Mouse (Mus musculus) kidney, postnatal 4 days (tissue): ENCODE results near the gene Ilf3.

Experiments used
- DNase-seq, 2 experiments: peaks; one replicate each; pipeline ENCODE4 v3.0.0; 2021; ENCODE audit warnings: mixed read lengths in 2 of 2

The Ilf3 gene

DNA sequence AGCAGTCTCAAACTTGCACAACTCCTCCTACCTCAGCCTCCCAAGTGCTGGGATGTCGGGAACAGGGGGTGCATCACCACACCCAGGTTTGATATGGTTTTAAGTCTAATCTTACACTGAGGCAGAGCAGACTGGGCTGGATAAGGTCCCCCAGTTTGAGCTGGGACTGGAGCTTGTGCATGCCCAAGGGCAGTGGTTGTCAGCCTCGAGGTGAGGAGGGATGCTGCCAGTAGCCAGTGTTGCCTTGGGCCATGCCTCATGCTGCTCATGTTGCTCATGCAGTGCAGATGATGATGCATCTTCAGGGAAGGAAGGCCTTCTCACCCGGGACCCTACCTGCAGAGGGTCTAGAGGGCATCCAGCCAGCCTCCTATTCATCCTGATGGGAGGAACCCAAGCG lies 37.9 kb downstream of the Ilf3 start:
- no peak for DNase-seq

DNA sequence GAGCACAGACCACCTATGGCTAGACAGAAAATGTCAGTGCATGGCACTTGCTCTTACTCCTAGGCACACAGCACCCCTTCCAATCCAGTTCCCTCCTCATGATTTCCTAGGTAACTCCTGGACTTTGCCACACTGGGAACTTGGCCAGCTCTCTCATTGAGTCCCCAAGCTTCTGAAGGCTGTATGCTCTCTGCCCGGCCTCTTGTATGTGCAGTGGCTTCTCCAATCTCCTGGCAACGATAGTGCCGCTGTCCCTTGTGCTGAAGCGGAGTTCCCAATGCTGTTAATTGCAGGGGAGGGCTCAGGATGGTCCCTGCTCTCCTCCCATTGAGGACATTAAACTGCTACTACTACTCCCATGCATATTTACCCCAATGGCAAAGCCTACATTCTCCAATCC lies 40.3 kb downstream of the Ilf3 start:
- peak; percentile 81 to 83 for DNase-seq

DNA sequence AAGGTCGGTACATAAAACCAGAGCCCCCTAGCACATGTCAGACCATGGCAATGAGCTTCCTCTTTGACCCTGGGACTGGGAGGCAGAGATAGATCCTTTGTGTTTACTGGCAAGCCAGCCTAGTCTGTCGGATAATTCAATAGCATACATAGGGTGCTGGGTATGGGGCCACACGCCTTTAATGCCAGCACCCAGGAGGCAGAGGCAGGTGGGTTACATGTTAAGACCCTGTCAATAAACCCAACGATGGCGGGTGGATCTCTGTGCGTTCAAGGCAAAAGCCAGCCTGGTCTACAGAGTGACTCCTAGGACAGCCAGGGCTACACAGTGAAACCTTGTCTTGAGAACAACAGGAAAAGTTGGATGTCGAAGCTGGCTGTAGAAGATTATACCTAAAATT lies 41.0 kb downstream of the Ilf3 start:
- DNase-seq, result no peak

DNA sequence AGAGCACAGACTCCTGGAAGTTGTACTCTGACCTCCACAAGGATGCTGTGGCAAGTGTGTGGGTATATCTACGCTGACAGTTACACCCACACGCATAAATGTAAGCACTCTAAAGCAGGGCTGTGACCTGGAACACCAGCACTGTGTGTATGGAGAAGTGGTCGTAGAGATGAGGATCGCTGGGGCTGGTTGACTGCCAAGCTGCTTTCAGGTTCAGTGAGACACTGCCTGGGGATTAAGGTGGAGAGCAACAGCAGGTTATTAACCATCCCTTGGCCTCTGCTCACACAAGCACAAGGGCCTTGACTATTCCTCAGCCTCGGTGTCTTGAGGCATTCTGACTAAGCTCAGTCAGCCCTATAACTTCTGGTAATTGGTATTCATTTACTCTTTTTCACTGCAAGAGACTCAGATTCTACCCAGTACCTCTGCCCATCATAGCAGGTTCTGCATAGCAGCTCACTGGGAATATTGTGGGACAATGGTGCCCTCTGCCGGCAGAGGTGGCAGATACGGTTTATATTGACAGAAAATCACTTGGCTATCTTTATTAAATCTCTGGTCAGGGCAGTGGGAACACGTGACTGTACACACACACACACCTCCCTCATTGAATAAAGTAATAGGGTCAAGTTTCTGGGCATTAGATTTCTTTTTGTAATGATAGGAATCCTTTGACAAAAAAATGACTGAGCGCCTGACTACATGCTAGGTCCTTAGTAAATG lies 42.1 kb downstream of the Ilf3 start:
- peak; percentile 89 to 91 for DNase-seq

DNA sequence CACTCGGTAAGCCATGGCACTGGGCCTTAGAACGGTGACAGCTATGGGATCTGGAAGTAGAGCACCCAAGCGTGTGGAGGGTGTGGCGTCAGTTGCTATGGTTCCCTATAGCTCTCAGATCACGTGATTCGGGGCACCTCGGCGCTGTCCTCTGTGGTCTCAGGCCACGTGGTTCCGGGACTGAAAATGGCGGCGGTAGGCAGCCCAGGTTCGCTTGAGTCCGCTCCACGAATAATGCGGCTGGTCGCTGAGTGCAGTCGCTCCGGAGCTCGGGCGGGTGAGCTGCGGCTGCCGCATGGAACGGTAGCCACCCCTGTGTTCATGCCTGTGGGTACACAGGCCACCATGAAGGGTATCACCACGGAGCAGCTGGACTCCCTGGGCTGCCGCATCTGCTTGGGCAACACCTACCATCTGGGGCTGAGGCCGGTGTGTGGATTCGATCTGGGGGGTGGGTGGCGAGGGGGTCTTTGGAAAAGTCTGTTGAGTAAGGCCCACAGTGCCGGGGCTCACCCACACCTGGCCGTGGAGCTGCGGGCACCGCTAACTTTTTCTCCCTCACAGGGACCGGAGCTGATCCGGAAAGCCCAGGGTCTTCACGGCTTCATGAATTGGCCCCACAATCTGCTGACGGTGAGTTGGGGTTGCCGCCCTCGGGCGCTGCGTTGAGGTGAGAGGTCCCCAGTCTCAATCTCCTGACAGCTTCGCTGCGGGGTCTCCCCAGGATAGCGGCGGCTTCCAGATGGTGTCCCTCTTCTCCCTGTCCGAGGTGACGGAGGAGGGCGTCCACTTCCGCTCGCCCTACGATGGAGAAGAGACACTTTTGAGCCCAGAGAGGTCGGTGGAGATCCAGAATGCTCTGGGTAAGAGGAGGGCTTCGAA lies 44.2 kb downstream of the Ilf3 start, which contains the start of gene Qtrt1:
Qtrt1 (plus strand) TSS at position 169 of the 882 bp plus-strand sequence.
- DNase-seq, result peak; percentile 87 to 92

DNA sequence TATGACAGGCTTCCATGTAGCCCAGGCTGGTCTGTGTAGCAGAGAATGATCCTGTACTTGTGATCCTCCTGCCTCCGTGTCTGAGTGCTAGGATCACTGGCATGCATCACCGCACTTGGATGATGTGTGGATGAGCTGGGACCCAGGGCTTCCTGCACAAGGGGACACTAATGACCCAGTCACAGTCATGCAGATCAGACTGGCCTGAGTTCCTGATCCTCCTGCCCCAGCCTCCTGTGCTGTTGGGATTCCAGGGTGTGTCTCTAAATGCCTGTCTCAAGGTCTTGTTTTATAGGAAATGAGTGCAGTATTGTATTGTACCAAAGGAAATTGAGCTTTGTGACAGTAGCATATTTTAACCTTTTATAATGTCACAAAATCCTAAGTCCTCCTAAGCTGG lies 50.2 kb downstream of the Ilf3 start:
- DNase-seq, result no peak

DNA sequence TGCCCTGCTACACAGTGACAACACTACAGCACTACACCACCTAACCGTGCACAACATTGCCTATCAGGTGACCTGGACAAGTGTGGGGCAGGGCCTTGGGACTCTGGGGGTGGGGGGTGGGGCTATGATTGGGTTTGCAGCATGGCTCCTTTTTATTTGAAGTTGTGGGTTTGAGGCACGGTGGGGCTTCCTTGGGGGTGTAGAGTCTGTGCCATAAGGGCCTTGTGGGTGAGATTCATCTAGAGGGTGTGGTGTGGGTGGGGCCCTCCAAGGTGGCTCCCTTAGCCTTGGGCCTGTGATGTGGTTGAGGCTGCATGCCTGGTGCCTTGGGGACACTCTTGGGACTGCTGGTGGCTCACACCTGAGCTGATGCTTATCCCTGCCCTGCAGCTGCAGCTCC lies 52.0 kb downstream of the Ilf3 start:
- no peak for DNase-seq

DNA sequence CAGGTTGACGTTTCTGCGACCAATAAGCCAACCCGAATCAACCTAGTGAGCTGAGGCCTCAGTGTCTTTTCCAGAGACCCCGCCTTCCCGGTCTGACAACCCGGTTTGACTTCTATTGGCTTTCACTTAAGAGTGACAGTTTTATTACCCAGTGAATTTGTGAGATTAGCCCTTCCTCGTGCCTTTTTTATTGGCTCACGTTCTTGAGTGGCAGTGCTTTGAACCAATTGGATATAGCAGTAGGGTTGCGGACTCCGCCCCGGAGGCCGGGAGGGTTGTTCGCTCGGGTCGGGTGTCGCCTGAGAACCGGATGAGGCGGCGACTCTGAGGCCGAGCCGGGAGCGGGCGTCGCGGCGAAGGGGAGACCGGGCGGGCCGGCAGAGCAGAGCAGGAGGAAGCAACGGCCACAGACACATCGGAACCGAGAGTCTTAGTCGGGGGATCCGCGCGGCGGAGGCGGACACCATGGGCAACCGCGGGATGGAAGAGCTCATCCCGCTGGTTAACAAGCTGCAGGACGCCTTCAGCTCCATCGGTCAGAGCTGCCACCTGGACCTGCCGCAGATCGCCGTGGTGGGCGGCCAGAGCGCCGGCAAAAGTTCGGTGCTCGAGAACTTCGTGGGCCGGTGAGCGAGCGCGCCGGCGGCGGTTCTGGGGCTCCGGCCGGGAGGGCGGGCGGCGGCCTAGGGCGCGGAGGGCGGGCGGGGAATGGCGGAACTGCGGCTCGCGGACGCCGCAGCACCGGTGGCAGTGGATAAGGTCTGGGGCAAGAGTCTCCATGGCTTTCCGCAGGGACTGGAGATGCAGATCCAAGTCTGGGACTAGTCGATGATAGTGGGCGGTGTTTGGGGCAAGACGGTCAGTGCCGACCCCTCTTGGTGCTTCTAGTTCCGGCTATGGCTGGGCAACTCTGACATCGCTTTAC lies 57.2 kb downstream of the Ilf3 start, which contains the start of gene Dnm2:
Dnm2 (plus strand) TSS at position 278 of the 925 bp plus-strand sequence.
- peak; percentile 93 to 97 for DNase-seq

DNA sequence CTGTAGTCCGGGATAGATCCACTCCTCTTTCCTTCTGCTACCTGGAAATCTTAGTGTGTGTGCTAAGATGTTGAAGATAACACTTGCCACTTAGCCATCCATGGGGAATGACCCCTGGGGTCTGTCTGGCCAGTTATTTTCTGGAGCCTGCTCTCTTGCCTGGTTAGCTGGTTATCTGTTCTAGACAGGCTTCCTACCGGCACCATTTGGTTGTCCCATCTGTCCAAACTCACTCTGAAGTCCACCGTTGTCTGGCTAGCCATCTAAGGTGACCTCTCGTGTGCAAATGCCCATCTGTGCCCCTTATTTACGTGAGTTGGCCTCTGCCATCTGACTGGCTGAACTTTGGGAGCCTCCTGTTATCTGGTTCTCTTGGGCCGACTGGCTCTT lies 57.9 kb downstream of the Ilf3 start:
- no peak for DNase-seq

DNA sequence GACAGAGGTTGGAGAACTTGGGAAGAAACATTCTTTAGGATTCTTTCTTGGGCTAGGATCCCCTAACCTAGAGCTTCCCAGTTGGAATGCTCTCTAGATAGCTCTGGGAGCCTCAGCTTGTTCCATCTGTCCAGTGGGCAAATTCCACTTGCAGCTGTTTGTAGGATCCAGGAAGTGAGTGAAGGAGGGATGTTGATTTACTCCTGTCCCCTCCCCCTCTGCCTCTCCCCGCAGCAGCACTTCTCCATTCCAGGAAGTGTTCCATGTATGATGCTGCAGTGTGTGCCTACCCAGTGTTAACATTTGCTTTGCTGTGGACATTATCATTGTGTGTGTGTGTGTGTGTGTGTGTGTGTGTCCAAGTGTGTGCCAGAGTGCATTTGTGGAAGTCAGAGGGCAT lies 58.3 kb downstream of the Ilf3 start:
- peak in 1 of 2 experiments; percentile 55 for DNase-seq

DNA sequence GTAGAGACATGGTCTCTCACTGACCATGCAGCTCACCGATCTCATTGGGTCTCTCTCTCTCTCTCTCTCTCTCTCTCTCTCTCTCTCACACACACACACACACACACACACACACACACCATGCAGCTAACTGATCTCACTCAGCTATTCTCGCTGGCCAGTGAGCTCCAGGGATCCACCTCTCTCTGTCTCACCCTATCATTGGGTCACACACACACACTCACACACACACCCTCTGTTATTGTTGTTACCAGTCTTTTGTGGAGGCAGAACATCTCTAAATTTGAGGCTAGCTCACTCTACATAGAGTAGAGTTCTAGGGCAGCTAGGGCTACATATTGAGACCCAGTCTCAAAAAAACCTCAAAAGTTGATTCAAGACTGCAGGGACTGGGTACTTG lies 58.9 kb downstream of the Ilf3 start:
- DNase-seq, result no peak

DNA sequence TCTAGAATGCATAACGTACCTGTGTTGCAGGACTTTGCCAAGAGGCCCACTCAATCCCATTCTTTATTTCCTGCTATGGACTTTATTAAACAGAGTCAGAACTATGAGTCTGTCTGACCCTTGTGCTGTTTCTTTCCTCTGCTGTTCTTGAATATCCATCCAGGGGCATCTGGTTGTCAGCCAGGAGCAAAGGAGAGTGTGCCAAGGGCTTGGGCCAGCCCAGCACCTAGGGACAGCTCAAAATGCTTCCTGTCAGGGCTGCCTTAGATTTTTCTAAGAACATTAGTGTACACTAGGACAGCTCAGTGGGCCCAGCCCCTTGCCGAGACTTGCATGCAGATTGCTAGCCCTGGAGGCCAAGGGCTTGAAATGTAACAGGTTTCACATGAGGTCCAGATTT lies 60.1 kb downstream of the Ilf3 start:
- DNase-seq, result no peak

DNA sequence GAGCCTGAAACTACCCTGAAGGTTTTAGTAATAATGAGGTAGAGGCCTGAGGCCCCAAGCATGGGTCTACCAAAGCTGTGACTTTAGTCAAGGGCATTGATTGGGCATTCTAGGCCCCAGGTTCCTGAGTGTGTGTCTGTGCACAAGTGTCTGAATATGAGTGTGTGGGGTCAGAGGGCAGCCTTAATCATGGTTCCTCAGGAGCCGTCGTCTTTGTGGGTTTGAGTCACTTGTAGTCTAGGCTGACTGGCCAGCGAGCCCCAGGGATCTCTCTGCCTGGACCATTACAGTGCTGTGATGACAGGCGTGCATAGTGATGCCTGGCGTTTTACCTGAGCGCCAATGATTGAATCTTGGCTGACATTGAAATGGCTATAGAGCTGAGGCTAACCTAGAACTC lies 60.5 kb downstream of the Ilf3 start:
- DNase-seq, result no peak

DNA sequence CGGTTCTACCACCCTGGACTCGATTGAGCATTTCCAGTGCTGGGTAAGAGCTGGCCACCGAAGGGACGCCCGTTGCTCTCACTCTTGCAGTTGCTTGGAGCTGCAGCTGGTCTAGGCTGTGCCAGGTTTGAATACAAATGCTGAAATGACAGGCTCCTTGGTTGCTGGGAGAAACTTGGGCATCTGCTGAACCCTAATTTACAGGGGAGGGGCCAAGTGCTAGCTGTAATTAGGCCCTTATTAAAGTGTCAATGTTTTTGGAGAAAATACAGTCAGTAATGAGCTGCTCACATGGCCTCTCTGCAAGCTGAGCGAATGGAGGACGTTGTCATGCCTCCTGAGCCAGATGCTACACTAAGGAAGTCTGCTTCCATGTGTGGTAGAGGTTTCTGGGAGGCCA lies 63.1 kb downstream of the Ilf3 start:
- DNase-seq, result no peak

DNA sequence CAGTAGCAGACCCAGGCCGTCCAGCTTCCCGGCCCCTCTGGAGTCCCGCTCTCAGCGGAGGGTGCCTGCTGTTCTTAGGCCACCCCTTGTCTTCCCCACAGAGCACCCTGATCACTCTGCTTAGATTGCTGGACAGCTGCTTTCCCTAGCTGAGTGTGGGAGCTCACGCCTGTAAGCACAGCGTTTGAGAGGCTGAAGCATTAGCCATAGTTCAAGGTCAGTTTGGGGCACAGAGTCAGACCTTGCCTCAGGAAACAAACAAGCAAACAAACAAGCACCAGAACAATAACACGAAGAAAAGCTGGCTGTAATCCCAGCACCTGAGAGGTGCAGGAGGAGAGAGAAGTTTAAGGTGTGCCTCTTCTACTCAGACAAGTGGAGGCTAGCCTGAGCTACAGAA lies 64.4 kb downstream of the Ilf3 start:
- DNase-seq, result no peak

DNA sequence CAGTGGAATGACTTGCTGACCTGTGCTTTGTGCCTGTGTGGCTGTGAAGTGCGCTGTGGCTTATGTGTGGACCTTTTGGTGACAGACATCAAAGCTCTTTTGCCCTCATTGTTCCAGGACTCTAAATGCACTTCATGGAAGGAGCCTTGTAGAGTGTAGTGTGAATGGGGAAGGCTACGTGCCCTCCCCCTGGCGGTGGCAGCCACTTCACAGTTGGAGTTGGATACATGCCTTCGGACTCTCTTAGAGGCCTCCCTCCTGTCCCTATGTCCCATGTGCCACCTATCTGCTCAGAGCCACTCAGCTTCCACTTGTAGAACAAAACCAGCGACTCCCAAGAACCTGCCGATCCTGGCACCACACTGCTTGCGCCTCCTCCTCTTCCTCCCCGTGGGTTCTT lies 66.1 kb downstream of the Ilf3 start:
- DNase-seq, result peak in 1 of 2 experiments; percentile 28

DNA sequence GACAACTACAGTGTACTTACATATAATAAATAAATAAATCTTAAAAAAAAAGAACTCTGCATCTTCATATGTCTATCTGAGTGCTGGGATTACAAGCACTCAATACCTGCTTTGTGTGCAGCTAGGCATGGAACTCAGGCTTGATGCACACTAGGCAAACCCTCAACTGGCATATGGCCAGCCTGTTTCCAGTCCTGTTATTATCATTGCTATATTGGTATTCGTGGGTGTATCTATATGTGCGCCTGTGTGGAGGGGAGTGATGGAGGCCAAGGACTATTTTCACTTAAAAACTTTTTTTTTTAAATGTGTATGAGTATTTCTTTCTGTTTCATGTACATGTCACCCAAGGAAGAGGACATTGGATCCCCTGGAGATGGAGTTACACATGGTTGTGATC lies 66.7 kb downstream of the Ilf3 start:
- no peak for DNase-seq

DNA sequence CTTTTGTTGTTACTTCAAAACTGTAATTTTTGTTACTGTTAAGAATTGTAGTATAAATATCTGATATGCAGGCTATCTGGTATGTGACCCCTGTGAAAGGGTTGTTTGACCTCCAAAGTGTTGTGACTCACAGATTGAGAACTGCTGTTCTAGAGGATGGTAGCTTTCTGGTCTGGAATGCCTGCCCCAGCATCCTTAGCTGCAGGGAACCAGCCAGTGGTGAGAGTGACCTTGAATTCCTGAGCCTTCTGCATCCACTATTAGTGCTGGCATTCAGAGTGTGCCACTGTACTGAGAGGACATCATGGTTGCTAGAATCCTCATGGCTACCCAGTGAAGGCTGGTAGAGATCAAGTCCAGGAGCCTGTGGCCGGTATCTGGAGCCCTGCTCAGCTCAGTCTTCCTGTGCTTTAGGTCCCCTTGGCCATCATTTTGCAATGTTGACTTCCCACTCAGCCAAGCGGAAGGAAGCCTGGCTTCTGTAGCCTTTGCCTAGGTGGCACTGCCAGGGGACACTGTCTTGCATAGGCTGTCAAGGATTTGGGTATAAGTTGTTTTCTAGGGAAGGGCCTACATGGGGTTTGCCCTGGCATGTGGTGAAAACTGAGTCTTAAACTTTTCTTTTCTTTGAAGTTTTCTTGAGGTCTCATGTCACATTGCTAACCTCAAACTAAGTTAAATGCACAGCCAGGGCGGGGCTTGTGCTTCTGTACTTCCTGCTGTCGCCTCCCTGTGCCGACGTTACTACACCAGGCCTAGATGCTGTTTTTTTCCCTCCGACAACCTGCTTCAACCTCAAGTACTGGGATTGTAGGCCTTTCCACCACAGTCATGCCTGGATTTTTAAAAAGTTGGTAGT lies 68.3 kb downstream of the Ilf3 start:
- DNase-seq, result no peak

DNA sequence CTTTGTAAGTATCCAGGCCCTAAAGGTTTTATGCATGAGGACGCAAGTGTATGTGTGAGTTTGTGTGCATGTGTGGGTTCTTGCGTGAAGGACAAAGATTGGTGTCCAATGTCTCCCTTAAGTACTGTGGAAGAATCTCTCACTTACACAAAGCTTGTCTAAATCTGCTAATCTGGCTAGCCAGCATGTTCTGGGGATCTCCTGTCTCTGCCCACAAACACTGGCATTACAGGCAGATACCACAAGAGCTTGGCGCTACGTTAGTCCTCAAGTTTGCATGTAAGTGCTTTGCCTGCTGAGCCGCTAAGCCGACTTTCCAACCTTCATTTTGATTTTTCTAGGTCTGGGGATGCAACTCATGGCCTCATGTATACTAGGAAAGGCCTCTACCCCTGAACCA lies 69.9 kb downstream of the Ilf3 start:
- no peak for DNase-seq

DNA sequence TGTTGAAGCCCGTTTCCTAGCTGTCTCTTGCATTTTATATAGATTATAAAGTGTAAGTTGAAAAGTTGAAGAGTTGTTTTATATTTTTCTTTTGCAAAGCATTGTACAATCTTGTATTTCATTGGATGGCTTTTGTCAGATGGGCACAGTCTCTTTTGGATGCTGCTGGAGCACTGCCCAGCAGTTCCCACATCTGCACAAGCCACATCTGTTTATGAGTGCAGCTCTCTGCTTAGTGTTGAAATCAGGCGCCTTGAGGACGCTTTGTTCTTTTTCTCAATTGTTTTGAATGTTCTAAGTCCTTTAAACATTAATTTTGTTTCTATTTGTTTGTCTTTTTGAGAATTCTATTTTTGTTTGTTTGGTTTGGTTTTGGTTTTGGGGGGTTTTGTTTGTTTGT lies 70.5 kb downstream of the Ilf3 start:
- DNase-seq, result no peak

DNA sequence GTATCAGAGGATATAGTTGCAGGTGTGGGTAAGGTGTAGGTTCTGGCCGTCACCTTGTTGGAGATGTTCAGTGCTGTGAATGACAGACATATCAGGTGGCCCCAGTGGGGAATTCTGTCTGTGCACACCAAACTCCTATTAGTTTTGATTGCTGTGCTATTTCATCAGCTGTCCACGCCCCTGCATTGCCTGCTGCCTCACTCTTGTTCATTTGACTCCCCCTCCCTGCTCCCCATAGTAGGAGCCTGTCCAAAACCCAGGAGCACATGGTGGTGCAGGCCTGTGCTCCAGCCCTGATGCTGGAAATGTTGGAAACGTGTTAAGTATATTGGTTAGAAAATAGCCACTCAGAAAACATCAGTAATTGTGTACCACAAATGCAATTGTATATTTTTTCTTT lies 71.8 kb downstream of the Ilf3 start:
- no peak for DNase-seq

DNA sequence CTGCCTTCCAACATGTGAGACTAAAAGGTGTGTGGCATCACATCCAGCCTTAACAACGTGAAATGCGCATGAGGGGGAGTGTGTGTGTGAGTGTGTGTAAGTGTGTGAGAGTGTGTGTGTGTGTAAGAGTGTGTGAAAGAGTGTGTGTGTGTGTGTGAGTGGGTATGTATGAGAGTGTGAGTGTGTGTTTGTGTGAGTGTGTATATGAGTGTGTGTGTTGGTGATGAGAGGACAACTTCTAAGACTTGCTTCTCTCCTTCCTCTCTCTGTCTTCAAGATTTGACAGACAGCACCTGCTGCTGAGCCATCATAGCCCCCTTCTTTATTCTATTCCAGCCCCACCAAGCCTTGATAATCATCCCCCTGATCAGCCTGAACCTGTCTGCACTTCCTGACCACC lies 72.2 kb downstream of the Ilf3 start:
- DNase-seq, result no peak
